Mouse (Mus musculus): ENCODE measurements around the gene Spsb2. TPM values are rescaled to one million over a fixed set of nuclear protein-coding genes. Genes with fewer than 3 reads are reported as not detected.
"Not testable (repeated sequence)": the region's sequence is repeated elsewhere in the genome, so short reads cannot be mapped to it uniquely, and the experiment has no call there.

Gene Spsb2
- polyA plus RNA-seq, 1 experiment from 2014 or later: 7.4 TPM

GRCm38 (mm10) chr6:124829799-124830700, 21.6 kb downstream of the Spsb2 start:
- peak; percentile 95 for DNase-seq (ENCODE audit: extremely low spot score, low spot score)
- under 1% methylated on average over 38 of the region's 38 CpGs for WGBS

GRCm38 (mm10) chr6:124831199-124831598, 22.7 kb downstream of the Spsb2 start:
- peaks cover 62% of the 10 kb centered on the region for H3K36me3 ChIP-seq (replicated peaks)
- not testable (repeated sequence) for H3K27me3 ChIP-seq (ENCODE audit: poor library complexity, severe bottlenecking); H3K9me3 ChIP-seq; DNase-seq (ENCODE audit: extremely low spot score, low spot score); H3K27ac ChIP-seq
- peaks cover 73% of the 10 kb centered on the region for H3K4me1 ChIP-seq
- H3K4me3 ChIP-seq: peak overlapping the region; percentile 74
- 93% methylated on average over 4 of the region's 4 CpGs for WGBS

More at GRCm38 (mm10) chr6:124829799-124830700, 21.6 kb downstream of the Spsb2 start:
- Histone ChIP-seq H3K27me3 (ENCODE audit: poor library complexity, severe bottlenecking) (no peaks in the 10 kb centered on the region), H3K27ac (peak overlapping the region; percentile 93), H3K9me3 (no peaks in the 10 kb centered on the region), H3K4me3 (peak overlapping the region; percentile 74), H3K36me3 (replicated peaks) (peaks cover 65% of the 10 kb centered on the region), H3K4me1 (peaks cover 61% of the 10 kb centered on the region)

GRCm38 (mm10) chr6:124831649-124832048, 23.2 kb downstream of the Spsb2 start:
- Histone ChIP-seq H3K36me3 (replicated peaks) (peaks cover 57% of the 10 kb centered on the region), H3K4me3 (peak overlapping the region; percentile 74), H3K9me3 (no peaks in the 10 kb centered on the region), H3K27ac (no peak overlapping the region), H3K27me3 (ENCODE audit: poor library complexity, severe bottlenecking) (no peaks in the 10 kb centered on the region), H3K4me1 (peaks cover 74% of the 10 kb centered on the region)
- no peak for DNase-seq (ENCODE audit: extremely low spot score, low spot score)
- WGBS: 96% methylated on average over 8 of the region's 8 CpGs

- no peak overlapping the region for H3K27ac ChIP-seq
- no peaks in the 10 kb centered on the region for H3K9me3 ChIP-seq
- WGBS: 85% methylated on average over 6 of the region's 6 CpGs
These were observed 26.1 kb downstream of the Spsb2 start for GRCm38 (mm10) chr6:124834512-124835081.

GRCm38 (mm10) chr6:124835531-124835930, 27.1 kb downstream of the Spsb2 start:
- Histone ChIP-seq H3K36me3 (replicated peaks) (peaks cover 47% of the 10 kb centered on the region), H3K4me3 (peak overlapping the region; percentile 13; the same call in 1 of the 2 replicates), H3K27me3 (ENCODE audit: poor library complexity, severe bottlenecking) (peaks cover 11% of the 10 kb centered on the region; the same call in 1 of the 2 replicates), H3K27ac (peak overlapping the region; percentile 17; the same call in 1 of the 2 replicates), H3K4me1 (peaks cover 76% of the 10 kb centered on the region), H3K9me3 (no peaks in the 10 kb centered on the region)
- DNase-seq (ENCODE audit: extremely low spot score, low spot score): no peak
- 60% methylated on average over 10 of the region's 10 CpGs for WGBS

More at GRCm38 (mm10) chr6:124834512-124835081, 26.1 kb downstream of the Spsb2 start:
- DNase-seq (ENCODE audit: extremely low spot score, low spot score): no peak
- peaks cover 47% of the 10 kb centered on the region for H3K36me3 ChIP-seq (replicated peaks)
- H3K4me3 ChIP-seq: no peak overlapping the region
- H3K27me3 ChIP-seq (ENCODE audit: poor library complexity, severe bottlenecking): peaks cover 6% of the 10 kb centered on the region; the same call in 1 of the 2 replicates
- peaks cover 70% of the 10 kb centered on the region for H3K4me1 ChIP-seq

- Histone ChIP-seq H3K27ac (no peak overlapping the region), H3K9me3 (no peaks in the 10 kb centered on the region), H3K4me1 (peaks cover 71% of the 10 kb centered on the region), H3K27me3 (ENCODE audit: poor library complexity, severe bottlenecking) (peaks cover 14% of the 10 kb centered on the region; the same call in 1 of the 2 replicates), H3K4me3 (no peak overlapping the region), H3K36me3 (replicated peaks) (peaks cover 48% of the 10 kb centered on the region)
- 87% methylated on average over 7 of the region's 7 CpGs for WGBS
- no peak for DNase-seq (ENCODE audit: extremely low spot score, low spot score)
These were observed 27.9 kb downstream of the Spsb2 start for GRCm38 (mm10) chr6:124836411-124836810.

GRCm38 (mm10) chr6:124839805-124840204, 31.3 kb downstream of the Spsb2 start:
- no peak for DNase-seq (ENCODE audit: extremely low spot score, low spot score)
- H3K27me3 ChIP-seq (ENCODE audit: poor library complexity, severe bottlenecking): peaks cover 14% of the 10 kb centered on the region; the same call in 1 of the 2 replicates
- H3K4me1 ChIP-seq: peaks cover 39% of the 10 kb centered on the region
- peak overlapping the region; percentile 16; the same call in 1 of the 2 replicates for H3K4me3 ChIP-seq
- no peaks in the 10 kb centered on the region for H3K9me3 ChIP-seq
- H3K36me3 ChIP-seq (replicated peaks): peaks cover 24% of the 10 kb centered on the region
- H3K27ac ChIP-seq: peak overlapping the region; percentile 45
- WGBS: 10% methylated on average over 8 of the region's 8 CpGs

GRCm38 (mm10) chr6:124840241-124841167, 32.0 kb downstream of the Spsb2 start, which contains the start of gene Gnb3:
Gnb3 (minus strand) TSS chr6:124840275.
- Histone ChIP-seq H3K4me3 (peak within 1 kb of the TSS; percentile 16; the same call in 1 of the 2 replicates), H3K27ac (peak within 1 kb of the TSS; percentile 45)
- DNase-seq (ENCODE audit: extremely low spot score, low spot score): no peak

GRCm38 (mm10) chr6:124847305-124847704, 38.8 kb downstream of the Spsb2 start:
- WGBS: 10% methylated on average over 9 of the region's 9 CpGs
- H3K36me3 ChIP-seq (replicated peaks): peaks cover 37% of the 10 kb centered on the region
- no peak overlapping the region; the same call in 1 of the 2 replicates for H3K4me3 ChIP-seq

More at GRCm38 (mm10) chr6:124840241-124841167, 32.0 kb downstream of the Spsb2 start, which contains the start of gene Gnb3:
- Histone ChIP-seq H3K36me3 (replicated peaks) (peaks cover 24% of the 10 kb centered on the region), H3K4me1 (peaks cover 33% of the 10 kb centered on the region), H3K9me3 (no peaks in the 10 kb centered on the region), H3K27me3 (ENCODE audit: poor library complexity, severe bottlenecking) (peaks cover 14% of the 10 kb centered on the region; the same call in 1 of the 2 replicates)
- WGBS: 27% methylated on average over 15 of the region's 15 CpGs

GRCm38 (mm10) chr6:124850535-124850934, 42.1 kb downstream of the Spsb2 start:
- DNase-seq (ENCODE audit: extremely low spot score, low spot score): no peak
- H3K36me3 ChIP-seq (replicated peaks): peaks cover 48% of the 10 kb centered on the region
- WGBS: 52% methylated on average over 8 of the region's 8 CpGs

More at GRCm38 (mm10) chr6:124847305-124847704, 38.8 kb downstream of the Spsb2 start:
- Histone ChIP-seq H3K27ac (peak overlapping the region; percentile 62), H3K4me1 (peaks cover 12% of the 10 kb centered on the region), H3K9me3 (no peaks in the 10 kb centered on the region), H3K27me3 (ENCODE audit: poor library complexity, severe bottlenecking) (no peaks in the 10 kb centered on the region)
- peak; percentile 96 for DNase-seq (ENCODE audit: extremely low spot score, low spot score)

GRCm38 (mm10) chr6:124854647-124855046, 46.2 kb downstream of the Spsb2 start:
- Histone ChIP-seq H3K4me3 (no peak overlapping the region), H3K27ac (no peak overlapping the region), H3K4me1 (peaks cover 41% of the 10 kb centered on the region), H3K36me3 (replicated peaks) (peaks cover 38% of the 10 kb centered on the region), H3K9me3 (no peaks in the 10 kb centered on the region), H3K27me3 (ENCODE audit: poor library complexity, severe bottlenecking) (peaks cover 25% of the 10 kb centered on the region)
- no peak for DNase-seq (ENCODE audit: extremely low spot score, low spot score)
- 76% methylated on average over 12 of the region's 12 CpGs for WGBS

More at GRCm38 (mm10) chr6:124850535-124850934, 42.1 kb downstream of the Spsb2 start:
- Histone ChIP-seq H3K27ac (peak overlapping the region; percentile 7; the same call in 1 of the 2 replicates), H3K27me3 (ENCODE audit: poor library complexity, severe bottlenecking) (0 out of 2 replicates have a peak, but pooled peaks cover 5% of the 10 kb centered on the region), H3K4me3 (no peak overlapping the region), H3K4me1 (peaks cover 14% of the 10 kb centered on the region), H3K9me3 (no peaks in the 10 kb centered on the region)
